Mouse (Mus musculus) naive thymus-derived CD4-positive, alpha-beta T cell, adult 2 months (primary cell): Measurements from ENCODE around the gene Etv2.
A peak's percentile ranks its signal among the peaks of the same experiment; 100 is the strongest.

Experiments
- DNase-seq: peaks from one replicate; pipeline ENCODE4 v3.0.0-alpha.2; 2011; ENCODE audit warnings: low read depth

Etv2 gene

GRCm38 (mm10) chr7:30635752-30636151 is at the start of gene Etv2:
Etv2 (minus strand) TSS chr7:30635852.
- DNase-seq, result no peak

DNA sequence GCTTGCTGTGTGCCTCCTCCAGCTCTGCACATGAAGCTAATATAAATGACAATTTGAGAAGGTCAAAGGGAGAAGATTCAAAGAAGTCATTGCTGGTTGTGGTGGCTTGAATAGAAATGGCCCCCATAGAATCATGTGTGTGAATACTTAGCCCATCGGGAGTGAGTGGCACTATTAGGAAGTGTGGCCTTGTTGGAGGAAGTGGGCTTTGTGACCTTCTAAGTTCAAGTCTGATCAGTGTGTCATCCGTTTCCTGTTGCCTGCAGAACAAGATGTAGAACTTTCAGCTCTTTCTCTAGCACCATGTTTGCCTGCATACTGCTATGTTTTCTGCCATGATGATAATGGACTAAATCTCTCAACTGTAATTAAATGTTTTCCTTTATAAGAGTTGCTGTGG is 47.8 kb upstream of the Etv2 start:
- DNase-seq, result no peak

- DNase-seq, result no peak
These were observed 46.2 kb upstream of the Etv2 start for GRCm38 (mm10) chr7:30681897-30682296.

DNA sequence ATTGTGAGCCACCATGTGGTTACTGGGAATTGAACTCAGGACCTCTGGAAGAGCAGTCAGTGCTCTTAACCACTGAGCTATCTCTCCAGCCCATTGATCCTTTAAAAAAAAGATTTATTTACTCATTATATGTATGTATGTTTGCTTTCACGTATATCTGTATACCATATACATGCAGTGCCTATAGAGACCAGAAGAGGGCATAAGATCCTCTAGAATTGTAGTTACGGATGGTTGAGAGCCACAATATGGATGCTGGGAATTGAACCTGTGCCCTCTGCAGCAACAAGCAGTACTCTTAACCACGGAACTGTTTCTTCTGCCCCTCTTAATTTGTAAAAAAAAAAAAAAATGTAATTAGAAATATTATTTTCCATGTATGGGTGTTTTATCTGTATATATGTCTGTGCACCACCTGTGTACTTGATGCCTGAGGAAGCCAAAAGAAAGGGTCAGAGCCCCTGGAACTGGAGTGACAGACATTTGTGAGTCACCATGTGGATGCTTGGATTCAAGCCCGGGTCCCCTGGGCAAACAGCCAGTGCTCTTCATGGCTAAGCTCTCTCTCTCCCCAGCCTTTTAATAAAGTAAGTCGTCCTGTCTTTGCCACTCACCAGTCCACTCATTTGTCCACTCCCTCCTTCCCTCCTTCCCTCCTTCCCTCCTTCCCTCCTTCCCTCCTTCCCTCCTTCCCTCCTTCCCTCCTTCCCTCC is 42.8 kb upstream of the Etv2 start:
- no peak for DNase-seq

DNA sequence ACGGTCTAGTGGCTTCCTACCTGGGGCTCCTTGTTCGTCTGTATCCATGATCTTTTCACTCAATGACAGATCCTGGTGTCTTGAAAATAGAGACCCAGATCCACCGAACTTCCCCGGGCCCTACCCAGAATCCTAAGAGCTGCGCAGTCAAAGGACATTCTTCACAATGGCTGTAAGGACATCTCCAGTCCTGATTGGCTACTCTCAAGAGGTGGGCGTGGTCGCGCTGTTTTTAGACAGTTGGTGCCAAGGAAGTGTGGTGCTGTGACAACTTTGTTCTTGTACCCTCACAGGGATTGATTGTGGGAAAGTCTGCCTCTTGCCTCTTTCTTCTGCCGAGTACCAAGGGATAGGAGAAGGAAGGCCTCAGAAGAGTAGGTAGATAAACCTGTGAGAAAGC is 35.8 kb upstream of the Etv2 start, which contains the start of gene Pmis2:
Gene Pmis2, minus strand, starts transcription at position 126 of the 400 bp plus-strand sequence.
- DNase-seq, result no peak

DNA sequence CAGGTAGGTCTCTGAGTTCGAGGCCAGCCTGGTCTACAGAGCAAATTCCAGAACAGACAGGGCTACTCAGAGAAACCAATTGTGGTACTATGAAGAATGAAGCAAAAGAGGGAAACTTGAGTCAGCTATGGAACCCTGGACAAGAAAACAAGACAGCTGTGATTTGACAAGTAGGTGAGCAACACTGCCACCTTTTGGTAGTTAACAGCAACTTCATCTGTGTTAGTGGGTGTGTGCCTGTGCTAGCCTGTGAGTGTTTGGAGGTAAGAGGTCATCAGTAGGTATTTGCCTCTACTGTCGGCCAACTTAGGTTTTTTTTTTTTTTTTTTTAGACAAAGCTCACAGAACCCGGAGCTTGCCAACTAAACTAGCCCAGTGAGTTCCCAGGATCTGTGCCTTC is 33.6 kb upstream of the Etv2 start:
- DNase-seq, result peak; percentile 58

GRCm38 (mm10) chr7:30665321-30665720 is 29.7 kb upstream of the Etv2 start:
- DNase-seq, result no peak

- DNase-seq, result peak; percentile 96
These were observed 29.0 kb upstream of the Etv2 start, which contains the start of gene Haus5 for GRCm38 (mm10) chr7:30664529-30665200. Haus5 (minus strand) TSS chr7:30664994.

DNA sequence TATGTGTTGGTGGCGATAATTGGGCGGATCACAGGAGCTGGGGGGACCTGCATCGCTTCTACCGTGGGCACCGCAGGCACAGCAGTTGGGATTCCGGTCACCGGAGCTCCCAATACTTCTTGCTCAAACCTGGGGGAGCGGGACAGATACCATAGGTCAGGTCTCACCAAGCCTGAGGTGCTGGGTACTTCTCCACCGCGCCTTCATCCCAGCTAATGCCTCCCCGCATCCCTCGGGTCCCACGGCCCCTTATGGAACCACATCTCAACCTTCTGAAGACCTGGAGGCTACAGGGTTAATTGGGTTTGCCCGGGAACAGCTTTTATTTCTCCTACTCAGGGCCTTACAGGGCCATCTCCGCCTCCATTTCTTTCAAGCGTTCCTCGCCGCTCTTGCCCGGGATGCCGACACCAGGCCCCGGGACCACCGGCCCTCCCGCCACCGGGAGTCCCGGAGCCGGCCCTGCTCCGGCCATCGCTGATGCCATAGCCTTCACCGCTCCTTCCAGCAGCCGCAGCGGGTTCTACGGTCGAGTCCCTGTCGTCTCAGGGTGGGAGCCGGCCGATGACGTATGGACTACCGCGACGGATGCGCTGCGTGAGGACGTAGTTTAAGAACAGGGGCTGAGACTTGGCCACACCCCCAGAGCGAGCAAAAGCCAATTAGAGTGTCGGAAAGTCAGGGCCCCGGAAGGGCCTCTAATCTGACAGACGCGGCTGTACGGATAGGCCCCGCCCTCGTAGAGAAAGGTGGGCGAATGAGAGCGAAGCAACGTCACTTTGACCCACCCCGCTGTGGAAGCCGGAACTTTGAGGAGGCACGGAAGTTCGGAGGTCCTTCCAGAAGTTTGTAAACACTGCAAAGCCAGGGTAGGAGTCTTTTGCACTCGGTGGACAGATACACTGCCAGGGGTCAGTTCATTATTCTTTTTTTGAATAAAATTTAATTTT is 14.2 kb upstream of the Etv2 start, which contains the start of gene Rbm42:
Gene Rbm42, minus strand, starts transcription at position 727 of the 950 bp plus-strand sequence.
- DNase-seq, result peak; percentile 99

GRCm38 (mm10) chr7:30639083-30639482 is 3.4 kb upstream of the Etv2 start:
- DNase-seq, result no peak

DNA sequence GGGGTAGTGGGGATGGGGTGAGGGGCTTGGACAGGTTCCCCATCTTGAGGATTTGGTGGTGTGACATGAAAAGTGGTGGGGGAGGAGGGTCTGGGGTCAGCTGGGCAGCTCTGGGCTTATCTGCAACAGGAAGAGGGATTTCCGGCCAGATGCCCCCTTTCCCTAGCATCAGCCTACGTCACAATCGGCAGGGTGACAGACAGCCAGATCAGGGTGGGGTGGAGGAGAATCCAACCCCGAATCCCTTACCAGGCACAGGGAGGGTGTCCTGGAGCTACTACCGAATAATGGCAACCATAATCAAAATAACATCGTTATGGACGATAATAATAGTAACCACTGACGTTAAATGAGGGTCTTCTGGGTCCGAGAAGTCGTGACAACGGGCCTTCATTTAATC is 743 bp upstream of the Etv2 start:
- DNase-seq, result no peak

DNA sequence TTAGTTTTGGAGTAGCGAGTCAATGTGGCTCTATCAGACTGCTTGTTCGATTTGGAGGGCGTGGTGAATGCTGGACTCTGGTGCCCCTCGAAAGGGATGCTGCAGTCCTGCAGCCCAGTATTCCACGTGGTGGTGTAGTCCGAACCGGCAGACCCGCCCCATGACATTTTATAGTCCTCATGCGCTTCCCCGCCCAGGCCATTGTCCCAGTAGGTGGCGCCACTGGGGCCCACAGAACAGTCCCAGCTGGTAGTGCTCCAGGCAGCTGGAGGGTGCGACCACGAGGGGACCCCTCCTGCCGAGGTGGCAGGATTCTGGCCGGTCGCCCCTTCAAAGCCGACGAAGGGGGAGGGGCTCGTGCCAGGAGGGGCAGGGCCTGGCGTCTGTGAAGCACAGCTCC is 1.0 kb downstream of the Etv2 start:
- peak; percentile 62 for DNase-seq

GRCm38 (mm10) chr7:30633762-30634412 is 1.8 kb downstream of the Etv2 start:
- DNase-seq, result no peak

DNA sequence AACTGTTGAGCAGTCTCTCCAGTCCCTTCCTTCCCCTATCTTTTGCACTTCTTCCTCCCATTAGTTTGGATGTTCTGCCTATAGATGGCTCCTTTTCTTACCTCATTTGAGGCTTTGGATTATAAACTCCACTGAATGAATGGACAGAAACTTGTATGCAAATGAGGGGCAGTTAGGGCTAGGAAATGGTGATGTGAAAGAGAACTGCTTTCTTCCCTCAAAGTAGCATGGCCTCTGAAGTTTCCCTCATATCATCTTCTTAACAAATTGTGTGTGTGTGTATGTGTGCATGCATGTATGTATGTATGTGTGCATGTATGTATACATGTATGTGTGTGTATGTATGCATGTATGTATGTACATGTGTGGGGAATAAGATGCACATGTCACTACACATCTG is 6.6 kb downstream of the Etv2 start:
- no peak for DNase-seq

- no peak for DNase-seq
These were observed 9.0 kb downstream of the Etv2 start for GRCm38 (mm10) chr7:30626647-30627046.

- DNase-seq, result peak; percentile 95
These were observed 9.9 kb downstream of the Etv2 start, which contains the start of gene Cox6b1 for GRCm38 (mm10) chr7:30625530-30626384. Cox6b1 (minus strand) TSS chr7:30626151.

DNA sequence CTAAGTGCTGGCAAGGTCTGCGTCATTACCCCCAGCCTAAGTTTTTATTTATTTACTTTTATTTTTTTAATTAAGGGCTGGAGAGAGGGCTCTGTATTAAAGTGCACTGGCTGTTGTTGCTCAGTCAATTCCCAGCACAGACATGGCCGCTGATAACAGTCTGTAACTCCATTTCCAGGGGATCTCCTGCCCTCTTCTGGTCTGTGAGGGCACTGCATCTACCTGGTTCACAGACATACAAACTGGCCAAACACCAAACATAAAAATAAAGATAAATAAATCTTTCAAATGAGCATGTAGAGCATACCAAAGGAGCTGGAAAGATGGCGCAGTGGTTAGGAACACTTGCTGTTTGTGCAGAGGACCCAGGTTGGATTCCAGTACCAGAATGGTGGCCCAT is 16.4 kb downstream of the Etv2 start:
- DNase-seq, result peak; percentile 55

- DNase-seq, result no peak
These were observed 17.0 kb downstream of the Etv2 start for GRCm38 (mm10) chr7:30618658-30619057.

GRCm38 (mm10) chr7:30615049-30615760 is 20.4 kb downstream of the Etv2 start:
- no peak for DNase-seq

GRCm38 (mm10) chr7:30614454-30614853 is 21.2 kb downstream of the Etv2 start:
- peak; percentile 60 for DNase-seq
